Mouse (Mus musculus) heart, postnatal 0 days (tissue): ENCODE results near the gene Abcb5.

Experiments
- CTCF ChIP-seq: IDR thresholded peaks from 2 replicates; pipeline ENCODE4 v1.5.1; 2016; ENCODE audit warnings: antibody characterized with exemption, control low read depth, low read depth
- EP300 ChIP-seq: IDR thresholded peaks from 2 replicates; pipeline ENCODE4 v1.6.1; 2016; ENCODE audit warnings: antibody characterized with exemption, low read depth

DNA sequence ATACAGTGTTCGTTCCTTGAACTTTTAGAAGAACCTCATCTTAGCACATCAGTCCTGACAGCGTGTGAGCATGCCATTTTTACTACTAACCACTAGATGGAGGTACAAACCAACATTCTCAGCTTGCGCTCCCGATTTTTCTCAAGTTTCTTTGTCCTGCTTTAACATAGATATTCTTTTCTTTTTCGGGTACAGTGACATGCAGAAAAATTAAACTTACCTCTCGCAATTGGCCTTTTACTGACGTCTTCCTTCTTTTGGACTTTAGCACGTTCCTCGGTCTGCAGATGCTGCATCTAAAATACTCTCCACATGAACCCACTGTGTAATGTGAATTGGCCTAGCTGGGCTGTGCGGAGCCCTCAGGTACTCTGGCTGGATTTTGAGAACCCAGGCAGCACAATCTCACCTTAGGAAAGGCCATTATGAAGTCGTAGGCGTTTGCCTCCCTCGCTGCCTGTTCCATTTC, 39.4 kb downstream of the Abcb5 start:
- TF ChIP-seq EP300: no peak
- TF ChIP-seq CTCF: peak; percentile 74
